Mouse (Mus musculus): ENCODE measurements at regions not wholly inside any gene's neighbourhood (a gene's known extent, or its start where the extent isn't known, plus 50 kb on each side); places are given as distances from the start of the nearest gene placed in this dataset.

DNA sequence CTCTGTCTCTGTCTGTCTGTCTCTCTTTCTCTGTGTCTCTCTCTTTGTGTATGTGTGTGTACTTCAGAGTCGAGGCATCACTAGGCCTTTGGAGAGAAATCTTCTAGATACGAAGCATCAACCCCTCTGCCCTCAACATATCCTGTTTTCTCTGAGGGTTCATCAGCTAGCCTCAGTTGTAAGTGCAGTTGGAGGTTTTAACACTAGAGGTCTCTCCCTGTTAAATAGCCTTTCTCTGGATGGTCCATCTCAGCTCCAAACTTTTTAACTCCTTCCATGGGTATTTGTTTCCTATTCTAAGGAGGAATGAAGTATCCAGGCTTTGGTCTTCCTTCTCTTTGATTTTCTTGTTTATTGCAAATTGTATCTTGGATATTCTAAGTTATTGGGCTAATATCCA is 147.8 kb upstream of the Defb41 start:
- intact Hi-C loops (cut with DNase I) = loop anchor here (5.0 kb wide), 1 partner anchor 565 kb away; no protein-coding TSS in a partner anchor

DNA sequence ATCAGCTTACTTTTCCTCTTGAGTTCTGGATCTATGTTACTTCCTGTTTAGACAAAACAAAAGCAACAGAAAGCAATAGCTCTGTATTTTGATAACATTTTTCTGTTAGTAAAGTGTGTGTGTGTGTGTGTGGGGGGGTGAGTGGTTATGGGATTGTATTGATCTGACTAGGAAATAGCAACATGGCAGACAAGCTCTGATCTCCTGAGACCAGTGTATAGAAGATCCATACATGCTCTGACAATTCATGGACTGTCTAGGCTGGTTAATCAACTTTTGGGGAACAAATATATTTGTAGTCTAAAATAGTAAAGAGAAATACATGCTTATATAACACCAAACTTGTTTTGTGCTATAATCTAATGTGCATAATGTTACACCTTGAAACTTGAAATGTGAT is 124.7 kb upstream of the Defb41 start:
- DNase-seq = no peak
- intact Hi-C loops (cut with DNase I) = no loop called here

More for the DNA sequence above, 147.8 kb upstream of the Defb41 start:
- DNase-seq = no peak

DNA sequence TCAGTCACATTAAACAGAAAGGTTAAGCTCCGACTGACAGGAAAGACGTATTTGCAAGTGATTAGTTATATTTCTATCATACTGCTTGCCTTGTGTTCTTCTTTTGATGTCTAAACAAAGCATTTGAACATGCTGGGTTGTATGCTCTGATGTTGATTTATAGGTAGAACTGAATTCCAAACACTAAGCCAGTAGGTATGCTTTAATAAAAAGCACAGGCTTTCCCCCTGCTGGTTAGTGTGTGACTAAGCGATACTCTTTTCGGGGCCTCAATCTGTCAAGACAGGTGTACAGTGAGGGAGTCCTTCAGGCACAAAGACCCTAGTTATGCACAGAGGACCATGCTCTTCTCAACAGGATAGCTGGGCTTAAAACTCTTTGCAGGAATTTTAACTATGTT is 119.1 kb upstream of the Defb41 start:
- intact Hi-C loops (cut with DNase I) = no loop called here
- no peak for DNase-seq

DNA sequence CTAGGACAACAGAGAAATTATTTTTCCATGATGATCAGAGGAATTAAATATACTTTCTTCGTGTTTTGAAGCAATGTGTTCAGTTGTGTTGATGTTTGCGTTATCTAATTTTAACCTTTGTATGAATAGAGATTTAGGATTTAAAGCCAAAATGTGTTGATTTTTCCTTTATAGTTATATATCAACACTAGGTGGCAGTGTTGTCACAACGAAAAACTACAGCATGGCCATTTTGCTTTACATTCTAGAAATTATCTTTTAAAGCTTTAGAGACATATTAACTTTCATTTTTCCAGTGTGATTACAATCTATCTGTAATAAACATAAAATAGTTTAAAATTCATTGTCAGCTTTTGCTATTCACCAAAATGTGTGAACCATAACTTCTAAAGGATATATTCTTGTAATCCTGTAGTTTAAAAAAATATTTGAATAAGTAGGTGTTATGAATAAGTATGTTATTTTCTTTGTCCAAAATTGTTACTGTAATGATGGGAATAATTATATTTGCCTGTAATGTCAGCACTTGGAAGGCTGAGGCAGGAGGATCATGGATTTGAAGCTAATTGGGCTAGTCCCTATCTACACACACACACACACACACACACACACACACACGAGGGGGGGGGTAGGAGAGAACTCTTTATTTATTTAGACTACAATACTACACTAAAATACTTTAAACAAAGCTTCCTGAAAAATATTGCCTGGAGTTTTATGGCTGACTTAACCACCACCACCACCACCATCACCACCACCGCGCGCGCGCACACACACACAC is 95.2 kb upstream of the Defb41 start:
- DNase-seq = no peak
- intact Hi-C loops (cut with DNase I) = loop anchor here (5.0 to 10.0 kb wide), 2 partner anchors 615 to 817 kb away; no protein-coding TSS in a partner anchor

DNA sequence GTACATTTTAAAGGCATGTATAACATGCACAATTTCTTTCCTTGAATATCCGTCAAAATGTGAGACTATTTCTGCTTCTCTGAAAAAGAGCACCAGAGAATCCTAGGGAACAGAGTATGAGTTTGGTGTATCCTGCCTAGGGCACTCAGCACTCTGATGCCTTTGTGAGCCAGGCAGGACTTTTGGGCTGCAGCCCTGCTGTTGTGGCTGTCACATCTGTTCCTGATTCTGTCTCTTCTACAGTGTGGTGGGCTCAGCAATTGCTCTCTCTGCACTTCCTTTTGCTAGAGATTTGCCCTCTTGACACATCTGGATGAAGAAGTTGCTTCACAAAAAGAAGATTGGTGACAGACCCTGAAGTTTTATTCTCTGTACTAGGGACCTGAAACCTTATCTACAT is 73.9 kb upstream of the Defb41 start:
- intact Hi-C loops (cut with DNase I) = no loop called here
- no peak for DNase-seq
